Mouse (Mus musculus) heart, embryonic 12.5 days (tissue): ENCODE measurements around the gene Rad51b. TPM values are rescaled to one million over a fixed set of nuclear protein-coding genes. Genes with fewer than 3 reads are reported as not detected.

Experiments used
- ATAC-seq: fragments of 200-750 bp; cut with Nextera tagmentation; 2 replicates; pipeline ENCODE4 v1.8.0; 2017; ENCODE audit warnings: moderate TSS enrichment, moderate library complexity; ENCODE audit not compliant: insufficient number of reproducible peaks, low FRiP score
- H3K27ac ChIP-seq: fragments of 300-500 bp; sonication (generic); 2 replicates; pipeline ENCODE4 v1.5.1; 2016; ENCODE audit warnings: mild to moderate bottlenecking, moderate library complexity; ENCODE audit not compliant: poor library complexity, severe bottlenecking
- H3K27me3 ChIP-seq: fragments of 300-500 bp; sonication (generic); replicated peaks from 2 replicates; pipeline ENCODE4 v1.6.1; 2016; ENCODE audit warnings: mild to moderate bottlenecking, moderate library complexity
- H3K36me3 ChIP-seq: fragments of 300-500 bp; sonication (generic); 2 replicates; pipeline ENCODE4 v1.6.1; 2016; ENCODE audit warnings: mild to moderate bottlenecking, moderate library complexity
- H3K4me1 ChIP-seq: fragments of 300-500 bp; sonication (generic); replicated peaks from 2 replicates; pipeline ENCODE4 v1.6.1; 2016; ENCODE audit warnings: mild to moderate bottlenecking
- H3K4me2 ChIP-seq: fragments of 300-500 bp; sonication (generic); 2 replicates; pipeline ENCODE4 v1.6.1; 2016; ENCODE audit warnings: mild to moderate bottlenecking, moderate library complexity
- H3K4me3 ChIP-seq: fragments of 300-500 bp; sonication (generic); 2 replicates; pipeline ENCODE4 v1.5.1; 2016; ENCODE audit warnings: mild to moderate bottlenecking
- H3K9ac ChIP-seq: fragments of 300-500 bp; sonication (generic); 2 replicates; pipeline ENCODE4 v1.6.1; 2016; ENCODE audit warnings: mild to moderate bottlenecking, moderate library complexity
- H3K9me3 ChIP-seq: fragments of 300-500 bp; sonication (generic); replicated peaks from 2 replicates; pipeline ENCODE4 v1.6.1; 2016; ENCODE audit warnings: mild to moderate bottlenecking, moderate library complexity
- WGBS: fragments of 180-500 bp; shearing (Covaris S2); methylation state at CpG from one replicate; pipeline ENCODE4 v1.1.7; 2016; 5-methylcytosine and 5-hydroxymethylcytosine counted together
- polyA plus RNA-seq: library from polyadenylated mRNA; unstranded; fragments of >200 nt; fragmentation: Nextera tagmentation; extraction: Ambion mirVana; gene quantifications from 2 replicates; pipeline ENCODE4 v1.2.1, GENCODE M21; 2016

Gene Rad51b
- polyA plus RNA-seq, 1 experiment from 2014 or later, result 4.6 TPM

DNA sequence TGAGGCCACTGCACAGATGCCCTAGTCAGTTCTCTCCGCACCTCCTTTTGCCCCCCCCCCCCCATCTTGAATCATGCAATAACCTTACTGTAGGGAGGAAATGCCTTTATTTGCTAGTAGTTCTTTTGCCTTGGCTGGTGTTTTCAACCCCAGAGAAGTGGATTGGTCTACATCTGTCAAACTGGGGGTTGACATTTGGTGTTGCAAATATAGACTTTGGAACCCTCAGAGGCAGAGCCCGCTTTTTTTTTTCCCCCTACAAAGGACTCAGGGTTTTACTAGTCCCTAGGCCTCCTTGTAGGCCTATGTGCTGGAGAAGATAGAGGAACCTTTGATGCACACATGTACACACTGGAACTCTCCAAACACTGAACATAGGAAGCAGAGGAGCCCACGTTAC, 501.4 kb downstream of the Rad51b start:
- Histone ChIP-seq H3K36me3 (no peaks in the 10 kb centered on the region), H3K4me3 (no peak overlapping the region), H3K27me3 (no peaks in the 10 kb centered on the region), H3K4me2 (no peak overlapping the region), H3K4me1 (0 out of 2 replicates have a peak, but pooled peaks cover 5% of the 10 kb centered on the region), H3K9me3 (no peaks in the 10 kb centered on the region), H3K27ac (no peak overlapping the region), H3K9ac (no peak overlapping the region)
- 91% methylated on average over 3 of the region's 3 CpGs for WGBS
- no peak for ATAC-seq

DNA sequence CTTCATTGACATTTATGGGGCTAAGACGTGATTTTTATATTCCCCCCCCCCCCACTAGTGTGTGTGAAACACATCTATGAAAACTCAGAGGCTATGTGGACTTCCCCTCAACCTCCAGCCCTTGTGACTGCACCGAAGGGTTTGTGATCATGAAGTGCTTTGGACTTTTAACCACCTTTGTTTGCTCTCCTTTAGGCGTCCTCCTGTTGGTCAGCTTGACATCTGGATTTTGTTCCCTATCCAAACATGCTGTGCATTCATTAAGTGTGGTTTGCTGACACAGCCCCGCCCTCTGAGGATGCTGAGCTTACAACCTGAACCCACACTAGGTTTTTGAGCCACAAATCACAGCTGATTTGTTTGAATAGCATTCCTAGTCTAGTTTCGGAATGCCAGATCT, 502.3 kb downstream of the Rad51b start:
- Histone ChIP-seq H3K9me3 (no peaks in the 10 kb centered on the region), H3K4me2 (no peak overlapping the region), H3K4me1 (0 out of 2 replicates have a peak, but pooled peaks cover 5% of the 10 kb centered on the region), H3K27ac (no peak overlapping the region), H3K36me3 (no peaks in the 10 kb centered on the region), H3K27me3 (no peaks in the 10 kb centered on the region), H3K9ac (no peak overlapping the region), H3K4me3 (no peak overlapping the region)
- no peak for ATAC-seq
- 79% methylated on average over 5 of the region's 5 CpGs for WGBS

DNA sequence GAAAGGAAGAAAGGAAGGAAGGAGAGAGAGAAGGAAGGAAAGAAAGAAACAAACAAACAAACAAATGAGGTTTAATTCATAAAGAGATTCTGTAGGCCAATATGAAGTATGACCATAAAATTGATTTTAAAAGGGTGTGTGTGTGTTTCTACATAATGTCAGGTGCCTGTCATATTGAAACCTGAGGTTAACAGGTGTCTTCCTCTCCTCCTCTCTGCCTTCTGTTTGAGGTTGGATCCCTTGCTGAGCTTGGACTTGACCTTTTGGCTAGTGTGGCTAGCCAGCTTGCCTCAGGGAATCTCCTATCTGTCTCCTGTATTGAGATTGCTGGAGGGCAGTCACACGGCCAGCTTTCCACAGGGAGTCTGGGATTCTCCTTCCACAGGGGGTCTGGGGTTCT, 506.6 kb downstream of the Rad51b start:
- WGBS, result 62% methylated on average over 1 of the region's 1 CpGs
- no peak overlapping the region for H3K9ac ChIP-seq
- H3K9me3 ChIP-seq, result no peaks in the 10 kb centered on the region
- H3K4me3 ChIP-seq, result no peak overlapping the region
- peaks cover 13% of the 10 kb centered on the region for H3K4me1 ChIP-seq
- ATAC-seq, result no peak
- H3K27ac ChIP-seq, result no peak overlapping the region
- no peaks in the 10 kb centered on the region for H3K36me3 ChIP-seq
- no peak overlapping the region for H3K4me2 ChIP-seq
- H3K27me3 ChIP-seq, result no peaks in the 10 kb centered on the region

DNA sequence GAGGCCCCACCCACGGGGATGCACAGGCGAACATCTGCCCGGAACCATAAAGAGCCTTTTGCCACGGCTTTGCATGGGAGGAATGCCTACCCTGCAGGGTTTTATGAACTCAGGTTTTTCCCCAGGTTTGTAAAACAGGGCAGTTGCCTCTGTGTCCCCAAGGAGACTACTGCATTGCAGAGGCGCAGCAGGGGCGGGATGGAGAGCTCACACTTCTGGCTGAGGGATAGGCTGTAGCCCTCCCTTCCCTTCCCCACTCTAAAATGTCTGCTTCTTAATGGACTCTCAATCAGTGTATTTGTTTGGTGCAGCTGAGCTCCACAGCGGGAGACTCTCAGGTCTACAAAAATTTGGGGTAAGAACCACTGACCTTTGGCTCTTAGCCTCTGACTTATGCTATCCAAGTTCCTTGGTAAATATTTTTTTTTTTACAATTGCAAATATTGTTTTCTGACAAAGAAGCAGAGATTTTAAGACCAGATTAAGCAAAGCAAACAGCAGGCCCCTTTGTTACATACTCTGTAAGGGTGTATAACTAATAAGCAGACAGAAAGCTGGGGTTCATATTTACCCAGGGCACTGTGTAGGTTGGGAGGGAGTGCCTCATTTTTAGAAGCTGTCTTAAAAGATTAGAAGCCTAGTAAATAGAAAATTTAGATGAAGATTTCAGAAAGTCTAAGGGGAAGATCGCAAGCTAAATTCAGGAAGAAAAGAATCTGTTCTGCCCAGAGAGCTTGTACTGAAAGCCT, 507.9 kb downstream of the Rad51b start:
- 67% methylated on average over 8 of the region's 8 CpGs for WGBS
- Histone ChIP-seq H3K4me3 (no peak overlapping the region), H3K4me1 (peaks cover 13% of the 10 kb centered on the region), H3K9ac (no peak overlapping the region), H3K36me3 (no peaks in the 10 kb centered on the region), H3K27me3 (no peaks in the 10 kb centered on the region), H3K9me3 (no peaks in the 10 kb centered on the region), H3K4me2 (no peak overlapping the region), H3K27ac (no peak overlapping the region)
- 0 out of 2 replicates have a peak, but pooled peaks have one; percentile 6 for ATAC-seq

DNA sequence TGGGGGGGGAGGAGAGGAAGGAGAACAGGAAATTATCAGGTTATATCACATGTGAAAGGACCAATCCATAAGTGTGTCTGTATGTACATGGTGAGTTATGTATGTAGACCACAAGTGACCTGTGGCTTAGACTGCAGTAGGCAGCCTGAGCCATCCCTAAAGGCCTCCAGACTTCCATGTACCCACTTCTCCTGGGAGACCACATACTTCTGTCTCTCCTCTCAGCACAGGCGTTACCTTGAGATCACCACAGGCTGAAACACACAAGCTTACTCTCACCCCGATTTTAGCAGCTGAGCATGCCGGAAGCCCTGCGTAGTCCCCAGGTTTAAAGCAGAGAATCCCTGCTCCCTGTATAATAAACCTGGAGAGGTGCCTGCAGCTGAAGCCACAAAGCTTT, 509.9 kb downstream of the Rad51b start:
- Histone ChIP-seq H3K4me1 (peaks cover 13% of the 10 kb centered on the region), H3K9me3 (no peaks in the 10 kb centered on the region), H3K27ac (no peak overlapping the region), H3K4me2 (peak overlapping the region; percentile 36), H3K4me3 (no peak overlapping the region), H3K36me3 (no peaks in the 10 kb centered on the region), H3K9ac (peak overlapping the region; percentile 7; the same call in 1 of the 2 replicates), H3K27me3 (no peaks in the 10 kb centered on the region)
- WGBS, result 64% methylated on average over 4 of the region's 4 CpGs
- no peak for ATAC-seq

DNA sequence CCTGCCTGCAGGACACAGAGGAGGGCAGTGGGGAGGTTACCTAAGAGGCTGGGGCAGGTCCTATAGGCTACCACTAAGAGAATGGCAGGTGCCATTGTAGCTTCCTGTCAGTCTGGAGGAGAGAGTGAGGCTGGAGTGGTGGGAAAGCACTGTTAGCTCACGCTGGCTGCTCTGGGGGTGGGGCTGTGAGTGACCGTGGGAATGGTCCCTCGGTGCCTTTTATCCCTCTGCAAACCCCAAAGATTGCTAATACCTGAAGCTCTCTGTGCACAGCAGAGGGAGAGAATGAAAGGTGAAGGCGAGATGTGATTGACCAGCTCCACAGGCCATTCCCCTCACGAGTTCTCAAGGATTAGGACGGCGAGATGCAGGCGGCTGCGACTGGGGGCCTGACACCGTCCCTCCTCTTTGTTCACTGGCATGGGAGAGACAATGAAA, 510.3 kb downstream of the Rad51b start:
- H3K27ac ChIP-seq, result no peak overlapping the region
- H3K4me1 ChIP-seq, result peaks cover 13% of the 10 kb centered on the region
- 23% methylated on average over 10 of the region's 10 CpGs for WGBS

DNA sequence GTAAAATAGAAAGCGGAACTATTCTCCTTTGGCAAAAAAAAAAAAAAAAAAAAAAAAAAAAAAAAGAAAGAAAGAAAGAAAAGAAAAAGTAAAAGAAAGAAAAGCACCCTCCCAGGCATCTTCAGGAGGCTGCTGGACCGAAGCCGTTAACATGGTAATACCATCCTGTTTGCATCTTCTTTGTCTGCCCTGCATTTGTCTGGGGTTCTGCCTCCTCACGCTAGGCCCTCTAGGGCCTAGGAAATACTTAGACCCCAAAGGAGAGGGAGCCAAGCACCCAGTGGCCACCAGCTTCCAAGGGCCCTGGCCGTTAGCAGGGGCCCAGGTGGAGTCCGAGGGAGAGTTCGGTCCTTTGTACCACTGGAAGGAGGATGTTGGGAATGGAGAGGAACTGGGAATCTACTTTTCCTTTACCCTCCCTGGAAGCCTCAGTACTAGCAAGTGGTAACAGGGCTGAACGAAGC, 510.9 kb downstream of the Rad51b start:
- Histone ChIP-seq H3K27me3 (no peaks in the 10 kb centered on the region), H3K4me3 (no peak overlapping the region), H3K4me1 (peaks cover 13% of the 10 kb centered on the region), H3K9ac (no peak overlapping the region), H3K4me2 (no peak overlapping the region), H3K36me3 (no peaks in the 10 kb centered on the region), H3K9me3 (no peaks in the 10 kb centered on the region), H3K27ac (no peak overlapping the region)
- WGBS, result 86% methylated on average over 8 of the region's 8 CpGs
- ATAC-seq, result no peak

More for the DNA sequence above, 510.3 kb downstream of the Rad51b start:
- H3K4me3 ChIP-seq, result no peak overlapping the region
- H3K9ac ChIP-seq, result peak overlapping the region; percentile 7; the same call in 1 of the 2 replicates
- no peaks in the 10 kb centered on the region for H3K9me3 ChIP-seq
- H3K27me3 ChIP-seq, result no peaks in the 10 kb centered on the region
- ATAC-seq, result 0 out of 2 replicates have a peak, but pooled peaks have one; percentile 48
- H3K4me2 ChIP-seq, result peak overlapping the region; percentile 36
- H3K36me3 ChIP-seq, result no peaks in the 10 kb centered on the region

DNA sequence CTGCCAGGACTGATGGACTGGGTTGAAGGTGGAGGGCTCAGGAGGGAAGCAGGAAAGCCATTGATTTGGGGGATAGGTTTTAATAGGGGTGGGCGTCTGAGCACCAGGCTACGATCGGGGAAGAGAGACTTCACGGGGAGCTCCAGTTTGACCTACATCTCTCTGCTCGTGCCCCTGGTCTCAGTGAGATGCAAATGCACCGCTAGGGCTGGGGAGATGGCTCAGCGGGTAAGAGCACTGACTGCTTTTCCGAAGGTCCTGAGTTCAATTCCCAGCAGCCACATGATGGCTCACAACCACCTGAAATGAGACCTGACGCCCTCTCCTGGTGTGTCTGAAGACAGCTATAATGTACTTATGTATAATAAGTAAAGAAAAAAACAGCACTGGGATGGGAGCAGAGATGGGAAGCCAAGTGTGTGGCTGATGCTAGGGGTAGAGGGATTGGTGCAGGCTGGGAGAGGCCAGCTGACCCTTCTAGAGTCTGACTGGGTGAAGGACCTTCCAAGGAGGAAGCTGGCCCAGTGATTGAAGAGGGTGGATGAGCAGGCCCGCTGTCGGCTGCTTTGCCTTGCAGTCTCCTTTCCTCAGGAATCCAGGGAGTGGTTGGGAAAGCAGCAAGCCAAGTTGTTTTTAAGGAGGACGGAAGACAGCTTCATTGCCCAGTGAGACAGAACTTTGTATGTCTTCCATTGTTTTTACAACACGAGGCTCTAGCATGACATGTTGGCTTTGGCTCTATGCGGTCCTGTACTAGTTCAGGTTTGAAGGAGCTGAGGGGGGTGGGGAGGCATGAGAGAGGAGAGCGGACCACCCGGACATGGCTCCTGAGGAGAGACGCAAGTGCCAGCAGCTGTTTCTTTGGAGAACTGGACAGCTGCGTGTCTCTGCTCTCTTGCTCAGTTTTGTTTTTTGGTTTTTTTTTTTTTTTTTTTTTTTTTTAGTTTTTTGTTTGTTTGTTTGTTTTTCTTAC, 511.6 kb downstream of the Rad51b start:
- Histone ChIP-seq H3K4me2 (no peak overlapping the region), H3K4me1 (peaks cover 19% of the 10 kb centered on the region), H3K4me3 (no peak overlapping the region), H3K9ac (no peak overlapping the region), H3K36me3 (no peaks in the 10 kb centered on the region), H3K27ac (no peak overlapping the region), H3K9me3 (no peaks in the 10 kb centered on the region), H3K27me3 (no peaks in the 10 kb centered on the region)
- no peak for ATAC-seq
- 86% methylated on average over 18 of the region's 18 CpGs for WGBS

DNA sequence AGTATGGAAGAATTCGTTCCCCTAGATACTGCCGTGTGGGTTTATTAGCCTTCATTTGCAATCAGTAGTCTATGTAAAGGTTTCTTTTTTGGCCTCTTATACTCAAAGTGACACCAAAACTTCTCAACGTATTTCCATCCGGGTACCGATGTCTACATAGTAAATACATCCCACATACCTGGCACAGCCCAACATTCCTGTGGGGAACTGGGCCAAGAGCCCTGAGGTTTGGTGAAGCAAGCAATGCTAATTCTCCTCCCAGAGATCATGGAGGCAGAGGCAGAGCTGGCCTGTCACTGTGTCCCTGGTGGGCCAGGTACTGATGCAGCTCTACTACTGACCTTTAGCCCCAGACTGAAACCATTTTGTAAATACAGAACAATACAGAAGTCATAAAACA, 512.4 kb downstream of the Rad51b start:
- Histone ChIP-seq H3K27me3 (no peaks in the 10 kb centered on the region), H3K9ac (no peak overlapping the region), H3K9me3 (no peaks in the 10 kb centered on the region), H3K4me3 (no peak overlapping the region), H3K36me3 (no peaks in the 10 kb centered on the region), H3K4me1 (peaks cover 23% of the 10 kb centered on the region), H3K27ac (no peak overlapping the region), H3K4me2 (no peak overlapping the region)
- 87% methylated on average over 5 of the region's 5 CpGs for WGBS
- ATAC-seq, result no peak

DNA sequence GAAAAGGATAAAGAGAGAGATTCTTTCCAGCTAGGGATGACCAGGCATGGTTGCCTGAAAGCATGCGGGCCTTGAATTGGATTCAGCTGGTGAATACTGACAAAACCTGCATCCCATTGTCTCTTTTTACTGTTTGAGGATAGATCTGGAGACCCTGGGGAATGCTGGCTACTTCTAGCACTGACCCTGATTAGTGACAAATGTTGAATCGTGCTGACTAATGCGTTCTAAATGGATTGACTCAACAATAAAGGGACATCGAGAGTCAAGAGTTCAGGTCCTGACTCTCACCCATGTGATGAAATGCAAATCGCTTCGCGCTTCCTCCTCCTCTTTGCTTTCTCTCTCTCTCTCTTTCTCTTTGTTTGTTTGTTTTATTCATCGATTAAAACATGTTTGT, 515.3 kb downstream of the Rad51b start:
- H3K4me1 ChIP-seq, result peaks cover 19% of the 10 kb centered on the region
- H3K4me3 ChIP-seq, result no peak overlapping the region
- no peaks in the 10 kb centered on the region for H3K36me3 ChIP-seq
- H3K4me2 ChIP-seq, result no peak overlapping the region
- no peak overlapping the region for H3K27ac ChIP-seq
- H3K9ac ChIP-seq, result no peak overlapping the region
- whole genome bisulfite sequencing, result 81% methylated on average over 8 of the region's 8 CpGs
- no peak for ATAC-seq
- 0 out of 2 replicates have a peak, but pooled peaks cover 3% of the 10 kb centered on the region for H3K9me3 ChIP-seq
- no peaks in the 10 kb centered on the region for H3K27me3 ChIP-seq
